Mouse (Mus musculus): ENCODE results near the gene Nlgn2.

DNA sequence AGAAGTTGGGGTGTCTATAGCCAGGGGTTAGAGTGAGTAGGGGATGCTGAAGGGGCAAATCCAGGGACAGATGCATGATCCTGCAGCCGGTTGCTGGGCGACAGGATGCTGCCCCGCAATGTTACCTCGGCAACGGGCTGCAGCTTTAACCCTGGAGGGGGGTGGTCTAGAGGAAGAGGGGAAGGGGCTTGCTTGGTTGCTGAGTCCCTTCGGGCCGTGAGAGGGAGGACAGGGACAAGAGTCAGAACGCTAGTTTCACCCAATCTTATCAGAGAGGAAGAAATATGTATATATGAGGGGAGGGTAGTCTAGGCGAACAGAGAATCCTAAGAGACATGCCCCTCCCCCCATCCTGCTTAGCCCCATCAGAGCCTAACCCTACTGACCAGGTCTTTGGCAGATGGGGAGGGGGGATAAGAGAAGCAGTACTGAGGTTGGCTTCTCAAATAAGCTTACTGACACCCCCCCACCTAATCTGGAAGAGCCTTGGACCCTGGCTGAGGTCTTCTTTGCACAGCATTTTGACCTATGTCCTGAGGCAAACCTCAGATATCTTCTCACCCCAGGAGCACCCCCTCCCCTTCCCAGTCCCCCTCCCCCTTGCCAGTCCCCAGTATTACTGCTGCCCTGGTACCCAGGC, 2.1 kb downstream of the Nlgn2 start:
- TF ChIP-seq CTCF (IDR thresholded peaks at IDR 0.05; ENCODE audit: low read depth) (no peak), EP300 (optimal IDR thresholded peaks at IDR 0.05) (no peak)
